Mouse (Mus musculus): ENCODE data around the gene Hist1h3d.
A peak's percentile ranks its signal among the peaks of the same experiment; 100 is the strongest.

Gene Hist1h3d

GRCm38 (mm10) chr13:23621532-23622174 is 46.1 kb downstream of the Hist1h3d start:
- peak; percentile 68 for DNase-seq (ENCODE audit: low spot score)

GRCm38 (mm10) chr13:23622175-23622671 is 46.7 kb downstream of the Hist1h3d start, which contains the start of gene Hist1h1e:
Gene Hist1h1e (minus strand): TSS chr13:23622558.
- DNase-seq (ENCODE audit: low spot score), result peak; percentile 77

- no peak for DNase-seq (ENCODE audit: low spot score)
Observed at GRCm38 (mm10) chr13:23622861-23623450, 47.4 kb downstream of the Hist1h3d start.
